Mouse (Mus musculus): Measurements from ENCODE around the gene Pyy. TPM values are rescaled to one million over a fixed set of nuclear protein-coding genes. Genes with fewer than 3 reads are reported as not detected.

The Pyy gene
- total RNA-seq, 1 experiment = 0.49 TPM

DNA sequence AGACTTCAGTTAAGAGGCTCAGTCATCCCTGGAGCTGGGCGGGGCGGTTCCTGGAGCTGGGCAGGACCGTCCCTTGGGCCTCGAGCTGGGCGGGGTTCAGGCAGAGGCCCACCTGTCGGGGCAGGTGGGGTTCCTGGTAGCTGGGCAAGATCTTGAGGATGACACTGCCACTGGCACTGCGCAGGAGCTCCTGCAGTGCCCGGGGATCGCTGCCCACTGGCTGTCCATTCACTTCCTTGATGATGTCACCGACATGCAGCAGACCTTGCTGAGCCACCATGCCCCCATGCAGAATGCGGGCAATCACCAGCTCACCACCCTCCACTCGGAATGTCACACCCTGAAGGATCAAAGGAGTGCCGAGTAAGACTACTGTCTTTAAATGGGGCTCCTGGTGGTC, 44.6 kb downstream of the Pyy start:
- in situ Hi-C loops (cut with MboI; ENCODE audit: low sequenced_read_pairs in 2 of 2, unreplicated experiment in 2 of 2) = no loop called here
- TF ChIP-seq ZNF384 (IDR thresholded peaks at IDR 0.05; ENCODE audit: low read depth, low read length) (no peak), HCFC1 (IDR thresholded peaks at IDR 0.05; ENCODE audit: borderline replicate concordance, insufficient read depth, low read length) (no peak), ZC3H11A (IDR thresholded peaks at IDR 0.05; ENCODE audit: borderline replicate concordance, low read depth, low read length) (no peak), CHD2 (IDR thresholded peaks at IDR 0.05; ENCODE audit: low read depth, low read length) (no peak), MAFK (IDR thresholded peaks at IDR 0.05; ENCODE audit: insufficient read depth, low read depth, low read length) (no peak)
- Histone ChIP-seq H3K9me3 (ENCODE audit: control insufficient read depth, insufficient read depth, low read depth, low read length) (no peaks in the 10 kb centered on the region), H3K4me1 (ENCODE audit: control insufficient read depth in 2 of 2, insufficient read depth in 2 of 2, low read length in 2 of 2, poor library complexity in 1 of 2) (peaks cover 0 to 2% of the 10 kb centered on the region in 2 experiments; a peak in 1 of 4 replicates), H3K9ac (ENCODE audit: insufficient read depth, low read depth, low read length, poor library complexity, severe bottlenecking) (no peak overlapping the region), H3K36me3 (ENCODE audit: control insufficient read depth, insufficient read depth, low read length, poor library complexity, severe bottlenecking) (no peaks in the 10 kb centered on the region), H3K27ac (ENCODE audit: insufficient read depth, low read depth, low read length, poor library complexity, severe bottlenecking) (no peak overlapping the region), H3K4me3 (ENCODE audit: insufficient read depth in 1 of 2, low read depth in 1 of 2, low read length in 2 of 2, poor library complexity in 1 of 2, severe bottlenecking in 1 of 2) (no peak overlapping the region)
- DNase-seq (ENCODE audit: low read depth, low spot score) = no peak

DNA sequence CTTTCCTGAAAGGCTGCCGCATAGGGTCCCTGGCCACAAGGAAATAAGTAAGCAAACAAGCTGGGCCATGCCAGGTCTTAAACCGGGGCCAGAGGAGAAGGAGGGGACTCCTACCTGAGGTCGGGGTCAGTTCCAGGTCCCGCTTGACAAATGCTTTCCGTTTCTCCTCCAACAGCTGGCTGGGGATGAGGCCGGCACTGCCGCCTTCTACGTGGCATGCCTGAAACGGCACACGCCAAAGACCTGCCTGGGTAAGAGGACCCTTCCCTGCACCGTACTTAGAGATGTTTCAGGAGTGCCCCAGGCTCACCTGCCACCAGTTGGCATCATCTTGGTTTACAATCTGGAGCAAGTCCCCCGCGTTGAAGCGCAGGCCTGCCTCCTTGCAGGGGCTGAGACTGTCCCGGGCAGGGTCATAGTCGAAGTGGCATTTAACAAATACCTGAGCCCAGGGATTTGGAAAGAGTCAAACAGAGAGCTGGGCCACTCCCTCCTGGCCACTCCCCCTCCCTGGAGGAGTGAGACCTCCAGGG, 45.6 kb downstream of the Pyy start:
- Histone ChIP-seq H3K27ac (ENCODE audit: insufficient read depth, low read depth, low read length, poor library complexity, severe bottlenecking) (no peak overlapping the region), H3K4me3 (ENCODE audit: insufficient read depth in 1 of 2, low read depth in 1 of 2, low read length in 2 of 2, poor library complexity in 1 of 2, severe bottlenecking in 1 of 2) (no peak overlapping the region; a peak in 1 of 4 replicates), H3K4me1 (ENCODE audit: control insufficient read depth in 2 of 2, insufficient read depth in 2 of 2, low read length in 2 of 2, poor library complexity in 1 of 2) (peaks cover 0 to 2% of the 10 kb centered on the region in 2 experiments; a peak in 1 of 4 replicates), H3K9me3 (ENCODE audit: control insufficient read depth, insufficient read depth, low read depth, low read length) (no peaks in the 10 kb centered on the region), H3K36me3 (ENCODE audit: control insufficient read depth, insufficient read depth, low read length, poor library complexity, severe bottlenecking) (no peaks in the 10 kb centered on the region), H3K9ac (ENCODE audit: insufficient read depth, low read depth, low read length, poor library complexity, severe bottlenecking) (no peak overlapping the region)
- in situ Hi-C loops (cut with MboI; ENCODE audit: low sequenced_read_pairs in 2 of 2, unreplicated experiment in 2 of 2) = no loop called here
- no peak for TF ChIP-seq HCFC1 (IDR thresholded peaks at IDR 0.05; ENCODE audit: borderline replicate concordance, insufficient read depth, low read length)
- TF ChIP-seq ZNF384 (IDR thresholded peaks at IDR 0.05; ENCODE audit: low read depth, low read length) = no peak
- TF ChIP-seq MAFK (IDR thresholded peaks at IDR 0.05; ENCODE audit: insufficient read depth, low read depth, low read length) = no peak
- no peak for TF ChIP-seq CHD2 (IDR thresholded peaks at IDR 0.05; ENCODE audit: low read depth, low read length)
- no peak for TF ChIP-seq ZC3H11A (IDR thresholded peaks at IDR 0.05; ENCODE audit: borderline replicate concordance, low read depth, low read length)
- no peak for DNase-seq (ENCODE audit: low read depth, low spot score)

DNA sequence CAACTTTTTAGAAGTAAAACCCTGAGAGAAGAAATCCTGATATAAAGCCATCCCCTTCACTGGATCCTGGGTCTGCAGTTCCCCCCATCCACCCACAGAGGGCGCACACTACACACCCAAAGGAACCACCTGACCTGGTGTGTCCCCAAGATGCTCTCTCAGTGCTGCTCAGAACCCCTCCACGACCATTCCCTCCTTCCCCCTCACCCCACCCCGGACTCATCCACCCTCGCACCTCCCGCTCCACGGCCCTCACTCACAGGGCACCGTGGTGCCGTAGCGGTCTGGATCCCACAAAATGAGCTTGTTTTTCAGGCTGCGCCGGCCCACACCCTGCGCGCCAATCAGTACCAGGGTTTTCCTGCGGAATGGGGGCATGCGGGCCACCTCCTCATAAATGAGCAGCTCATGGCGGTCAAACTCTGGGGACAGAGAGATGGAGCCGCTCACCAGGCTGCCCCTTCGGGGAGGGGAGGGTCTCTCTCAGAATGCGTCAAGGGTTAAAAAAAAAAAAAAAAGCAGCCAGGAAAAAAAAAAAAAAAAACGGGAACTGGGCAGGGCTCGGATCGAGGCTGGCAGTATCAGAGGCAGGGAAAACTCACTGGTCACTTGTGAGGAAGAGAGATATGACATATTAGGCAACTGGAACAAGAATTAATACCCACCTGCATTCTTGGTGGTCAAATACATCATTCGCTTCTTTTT, 46.2 kb downstream of the Pyy start:
- no peaks in the 10 kb centered on the region for H3K9me3 ChIP-seq (ENCODE audit: control insufficient read depth, insufficient read depth, low read depth, low read length)
- peaks cover 0 to 2% of the 10 kb centered on the region in 2 experiments; a peak in 1 of 4 replicates for H3K4me1 ChIP-seq (ENCODE audit: control insufficient read depth in 2 of 2, insufficient read depth in 2 of 2, low read length in 2 of 2, poor library complexity in 1 of 2)
- in situ Hi-C loops (cut with MboI; ENCODE audit: low sequenced_read_pairs in 2 of 2, unreplicated experiment in 2 of 2) = no loop called here
- H3K36me3 ChIP-seq (ENCODE audit: control insufficient read depth, insufficient read depth, low read length, poor library complexity, severe bottlenecking) = no peaks in the 10 kb centered on the region
- H3K27ac ChIP-seq (ENCODE audit: insufficient read depth, low read depth, low read length, poor library complexity, severe bottlenecking) = no peak overlapping the region
- peak; percentile 61 for DNase-seq (ENCODE audit: low read depth, low spot score)
- H3K4me3 ChIP-seq (ENCODE audit: insufficient read depth in 1 of 2, low read depth in 1 of 2, low read length in 2 of 2, poor library complexity in 1 of 2, severe bottlenecking in 1 of 2) = peak overlapping the region; percentile 51 to 57
- H3K9ac ChIP-seq (ENCODE audit: insufficient read depth, low read depth, low read length, poor library complexity, severe bottlenecking) = peak overlapping the region; percentile 52
- TF ChIP-seq ZC3H11A (IDR thresholded peaks at IDR 0.05; ENCODE audit: borderline replicate concordance, low read depth, low read length) (0 out of 2 replicates have a peak, but pooled peaks have one; percentile 23), CHD2 (IDR thresholded peaks at IDR 0.05; ENCODE audit: low read depth, low read length) (no peak), ZNF384 (IDR thresholded peaks at IDR 0.05; ENCODE audit: low read depth, low read length) (peak; percentile 94; the same call in 1 of the 2 replicates)

Other genes with a start within 250 kb of the Pyy start
- 0.32 and 0.36 TPM in 2 replicates for gene Meox1, start 213.5 kb downstream of the Pyy start, total RNA-seq (2012; rRNA removed)
- not detected in 2 replicates for gene Sost, start 140.8 kb downstream of the Pyy start, total RNA-seq (2012; rRNA removed)
- gene Cfap97d1, start 123.6 kb downstream of the Pyy start, total RNA-seq (2012; rRNA removed) = not detected in 2 replicates
- 12.8 and 14.8 TPM in 2 replicates for gene Dusp3, start 120.8 kb downstream of the Pyy start, total RNA-seq (2012; rRNA removed)
- gene Mpp3, start 79.4 kb downstream of the Pyy start, total RNA-seq (2012; rRNA removed) = 5.2 and 7.5 TPM in 2 replicates
- not detected in 2 replicates for gene Cd300lg, start 66.3 kb downstream of the Pyy start, total RNA-seq (2012; rRNA removed)
- gene Mpp2, start 19.3 kb downstream of the Pyy start, total RNA-seq (2012; rRNA removed) = 0.94 and 1.2 TPM in 2 replicates
- not detected in 2 replicates for gene Ppy, start 6.5 kb downstream of the Pyy start, total RNA-seq (2012; rRNA removed)
- 0.45 and 0.90 TPM in 2 replicates for gene Nags, start 37.7 kb upstream of the Pyy start, total RNA-seq (2012; rRNA removed)
- gene Tmem101, start 48.6 kb upstream of the Pyy start, total RNA-seq (2012; rRNA removed) = 75.3 and 98.7 TPM in 2 replicates
- 27.6 and 49.1 TPM in 2 replicates for gene Lsm12, start 77.5 kb upstream of the Pyy start, total RNA-seq (2012; rRNA removed)
- 14.2 and 16.3 TPM in 2 replicates for gene G6pc3, start 81.8 kb upstream of the Pyy start, total RNA-seq (2012; rRNA removed)
- 33.3 and 57.9 TPM in 2 replicates for gene Hdac5, start 122.3 kb upstream of the Pyy start, total RNA-seq (2012; rRNA removed)
- 17.3 and 17.8 TPM in 2 replicates for gene BC030867, start 141.1 kb upstream of the Pyy start, total RNA-seq (2012; rRNA removed)
- 0.98 and 1.0 TPM in 2 replicates for gene Asb16, start 160.9 kb upstream of the Pyy start, total RNA-seq (2012; rRNA removed)
- gene Tmub2, start 177.1 kb upstream of the Pyy start, total RNA-seq (2012; rRNA removed) = 33.0 and 37.2 TPM in 2 replicates
- gene Atxn7l3, start 188.8 kb upstream of the Pyy start, total RNA-seq (2012; rRNA removed) = 55.4 and 60.4 TPM in 2 replicates
- 138 and 155 TPM in 2 replicates for gene Ubtf, start 211.9 kb upstream of the Pyy start, total RNA-seq (2012; rRNA removed)

All from ES-E14 (cell line).